ENCODE assay signal across 8 mouse cellular contexts in the genomic region with DNA sequence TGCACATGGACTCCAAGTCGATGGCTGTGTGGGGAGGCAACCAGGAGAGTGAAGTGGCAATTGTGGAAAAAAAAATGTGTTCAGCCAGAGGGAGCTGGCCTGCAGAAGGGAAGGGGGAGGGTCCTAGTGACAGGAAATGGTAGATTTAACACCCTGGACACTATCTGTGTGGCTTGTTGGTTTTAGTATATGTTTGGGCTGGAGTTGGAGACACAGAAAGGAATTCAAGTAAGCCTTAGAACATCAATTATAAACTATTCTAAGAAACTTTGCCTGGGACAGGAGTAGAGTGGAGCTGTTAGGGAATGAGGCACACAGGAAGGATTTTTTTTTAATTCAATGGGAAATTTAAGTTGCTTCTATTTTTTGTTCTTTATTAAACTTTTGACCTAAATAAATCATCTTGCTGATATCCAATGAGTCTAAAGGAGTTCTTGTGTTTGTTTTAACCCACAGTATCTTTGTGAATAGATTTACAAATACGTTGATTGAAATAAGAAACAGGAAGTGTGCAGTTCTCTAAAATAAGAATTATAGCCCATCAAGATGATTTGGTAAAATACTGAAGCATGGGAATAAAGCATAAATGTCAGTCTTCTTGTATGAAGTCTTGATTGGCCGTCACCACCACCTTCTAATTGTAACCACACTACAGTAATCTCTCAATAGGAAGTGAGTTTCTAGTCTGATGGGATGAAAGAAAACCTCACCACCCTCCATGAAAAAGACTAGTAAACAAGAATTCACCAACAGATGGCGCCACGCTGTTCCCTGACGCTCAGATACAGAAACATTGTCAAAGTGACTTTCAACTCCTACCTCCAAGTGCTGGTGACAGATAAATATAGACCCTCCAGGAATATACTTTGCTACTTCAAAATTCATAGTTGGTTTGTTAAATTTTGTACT. TPM values are rescaled to one million over a fixed set of nuclear protein-coding genes. Genes with fewer than 3 reads are reported as not detected.
A peak's percentile ranks its signal among the peaks of the same experiment; 100 is the strongest.
DNase-seq lines count a peak whose midpoint lies in the region; ATAC-seq and TF ChIP-seq lines count a peak whose summit lies in the region.
"Had no signal": no experiment of that assay in that cellular context is flagged by ENCODE, and none has a peak within 500 bp of the region (broad histone marks: within the 10 kb centered on the region; RNA-seq: fewer than 3 reads in every experiment).

No protein-coding gene starts in this region.

- peak; percentile 56 for TF ChIP-seq CTCF in intestine, postnatal 0 days (IDR thresholded peaks at IDR 0.05; ENCODE audit: low read depth)

- no peaks in the 10 kb centered on the region for H3K9me3 ChIP-seq in intestine, postnatal 0 days (ENCODE audit: control insufficient read depth)
- no peaks in the 10 kb centered on the region for H3K9me3 ChIP-seq in intestine, embryonic 15.5 days
- no peaks in the 10 kb centered on the region for H3K9me3 ChIP-seq in forebrain, embryonic 15.5 days

- H3K36me3 ChIP-seq in intestine, postnatal 0 days (ENCODE audit: control insufficient read depth, insufficient read depth): no peaks in the 10 kb centered on the region
- H3K36me3 ChIP-seq in intestine, embryonic 15.5 days: no peaks in the 10 kb centered on the region
- no peaks in the 10 kb centered on the region for H3K36me3 ChIP-seq in forebrain, embryonic 15.5 days

- ATAC-seq in intestine, postnatal 0 days: no peak
- ATAC-seq in intestine, embryonic 15.5 days: no peak
- ATAC-seq in monocyte, adult 5-6 weeks (replicated peaks; ENCODE audit: insufficient number of reproducible peaks, low FRiP score, low TSS enrichment, poor library complexity, severe bottlenecking): no peak
- ATAC-seq in forebrain, embryonic 15.5 days (replicated peaks): no peak

- no peak overlapping the region for H3K27ac ChIP-seq in intestine, postnatal 0 days (ENCODE audit: low read depth, low read length)
- H3K27ac ChIP-seq in intestine, embryonic 15.5 days: no peak overlapping the region
- H3K27ac ChIP-seq in forebrain, embryonic 15.5 days (replicated peaks): no peak overlapping the region

- no peaks in the 10 kb centered on the region for H3K4me1 ChIP-seq in intestine, postnatal 0 days (replicated peaks; ENCODE audit: control insufficient read depth, insufficient read depth, low read length)
- no peaks in the 10 kb centered on the region for H3K4me1 ChIP-seq in intestine, embryonic 15.5 days (replicated peaks)
- no peaks in the 10 kb centered on the region for H3K4me1 ChIP-seq in forebrain, embryonic 15.5 days

- H3K27me3 ChIP-seq in intestine, postnatal 0 days (replicated peaks; ENCODE audit: control insufficient read depth, insufficient read depth, low read length): 0 out of 2 replicates have a peak, but pooled peaks cover 3% of the 10 kb centered on the region
- H3K27me3 ChIP-seq in intestine, embryonic 15.5 days (replicated peaks): no peaks in the 10 kb centered on the region
- no peaks in the 10 kb centered on the region for H3K27me3 ChIP-seq in forebrain, embryonic 15.5 days

- H3K4me3 ChIP-seq in intestine, postnatal 0 days (ENCODE audit: low read depth, low read length): no peak overlapping the region
- no peak overlapping the region for H3K4me3 ChIP-seq in intestine, embryonic 15.5 days (replicated peaks)
- H3K4me3 ChIP-seq in forebrain, embryonic 15.5 days: no peak overlapping the region

- peak; percentile 13 for DNase-seq in right cerebral cortex, postnatal 4 days
- no peak for DNase-seq in right cerebral cortex, postnatal 36 days (ENCODE audit: low spot score in 2 of 2)
- peak; percentile 4 for DNase-seq in c-Kit-positive CD71-positive TER-119-negative erythroid progenitor cells, embryonic 14.5 days (ENCODE audit: low read depth)

- WGBS in intestine, postnatal 0 days: 51% methylated on average over 6 of the region's 6 CpGs
- 57% methylated on average over 6 of the region's 6 CpGs for WGBS in intestine, embryonic 15.5 days
- WGBS in forebrain, embryonic 15.5 days: 48% methylated on average over 6 of the region's 6 CpGs

- no peak overlapping the region for H3K4me2 ChIP-seq in intestine, postnatal 0 days (replicated peaks; ENCODE audit: low read depth)
- no peak overlapping the region for H3K4me2 ChIP-seq in intestine, embryonic 15.5 days (replicated peaks)
- H3K4me2 ChIP-seq in forebrain, embryonic 15.5 days (replicated peaks): no peak overlapping the region

- H3K9ac ChIP-seq in intestine, postnatal 0 days (ENCODE audit: low read depth, low read length): no peak overlapping the region
- no peak overlapping the region for H3K9ac ChIP-seq in intestine, embryonic 15.5 days
- no peak overlapping the region for H3K9ac ChIP-seq in forebrain, embryonic 15.5 days (replicated peaks)

RNA-seq across cellular contexts. Expression of a gene that starts 27.7 kb away (rescaled TPM):
- polyA plus RNA-seq in intestine, postnatal 0 days (2015; fragmentation: Nextera tagmentation; extraction: Ambion mirVana): 6.6 and 6.9 TPM in 2 replicates
- polyA plus RNA-seq in intestine, embryonic 15.5 days (2015; fragmentation: Nextera tagmentation; extraction: Ambion mirVana): 15.0 and 15.2 TPM in 2 replicates
- total RNA-seq in monocyte, adult 5-6 weeks (2017): not detected in 3 replicates
- 0.36 and 0.70 TPM in 2 replicates for polyA plus RNA-seq in forebrain, embryonic 15.5 days (2015; fragmentation: Nextera tagmentation; extraction: Ambion mirVana)
- total RNA-seq: megakaryocyte, adult 5-6 weeks had no signal

Comparison
In these comparisons a context has a peak if more than half of its experiments do, and no peak if none do; other contexts are left out.
1. DNase-seq: peak in right cerebral cortex, postnatal 4 days (single experiment) and c-Kit-positive CD71-positive TER-119-negative erythroid progenitor cells, embryonic 14.5 days (single experiment); none in right cerebral cortex, postnatal 36 days (0 of 2).